Mouse (Mus musculus): ENCODE results near the gene Lrrc3.

DNA sequence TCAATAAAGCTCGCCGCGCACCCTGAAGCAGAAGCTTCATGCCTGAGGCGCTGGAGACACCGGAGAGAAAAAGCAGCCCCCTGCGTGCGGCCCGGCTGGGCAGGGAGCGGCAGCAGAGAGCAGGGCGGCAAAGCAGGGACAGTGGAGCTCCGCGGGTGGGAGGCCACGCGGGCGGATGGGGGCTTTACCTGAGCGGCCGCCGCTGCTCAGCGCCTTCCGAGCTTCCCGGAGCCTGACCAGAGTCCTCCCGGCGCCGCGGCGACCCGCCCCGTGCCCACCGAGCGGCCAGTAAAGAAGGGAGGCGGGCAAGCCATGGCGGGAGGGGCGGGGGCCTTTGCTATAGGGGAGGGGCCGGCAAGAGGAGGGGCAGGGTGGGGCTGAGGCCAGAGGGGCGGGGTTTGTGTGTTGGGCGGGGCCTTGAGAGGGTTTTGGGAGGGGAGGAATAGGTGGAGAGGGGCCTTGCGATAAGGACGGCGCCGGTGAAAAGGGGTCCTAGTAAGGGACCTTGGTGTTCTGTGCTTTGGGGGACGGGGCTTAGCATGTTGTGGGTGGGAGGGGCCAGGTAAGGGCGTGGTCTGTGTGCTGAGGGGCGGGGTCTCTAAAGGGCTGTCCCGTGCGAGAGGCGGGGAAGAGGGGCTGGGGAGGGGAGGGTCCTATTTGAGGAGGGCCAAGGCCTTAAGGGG is at the start of gene Lrrc3:
- TF ChIP-seq GATA1 (IDR thresholded peaks at IDR 0.05; ENCODE audit: low read length) (no peak), TAL1 (IDR thresholded peaks at IDR 0.05; ENCODE audit: low read length) (no peak)

All from erythroblast, embryonic 14.5 days (primary cell).